Mouse (Mus musculus): ENCODE measurements at regions not wholly inside any gene's neighbourhood (a gene's known extent, or its start where the extent isn't known, plus 50 kb on each side); places are given as distances from the start of the nearest gene placed in this dataset.

DNA sequence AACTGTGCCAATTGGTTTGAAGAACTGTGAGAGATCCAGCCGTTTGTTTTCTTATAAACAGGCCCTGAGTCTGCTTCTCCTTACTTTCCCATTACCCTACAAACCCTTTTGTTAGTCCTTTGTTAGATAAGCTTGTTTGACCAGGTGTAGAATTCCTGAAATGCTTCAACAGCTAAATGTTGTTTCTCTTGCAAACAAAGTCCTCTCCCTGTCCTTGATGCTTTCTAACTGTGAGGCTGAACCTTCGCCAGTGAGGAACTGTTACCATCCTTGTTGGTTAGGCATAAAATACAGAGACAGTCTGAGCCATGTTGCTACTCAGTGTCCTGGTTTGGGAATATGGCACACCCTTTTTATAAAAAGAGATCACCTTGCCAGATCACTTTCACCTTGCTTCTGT lies 65.5 kb upstream of the Nfkb1 start:
- Histone ChIP-seq H3K36me3 (ENCODE audit: control insufficient read depth in 1 of 2, insufficient read depth in 2 of 2, low read length in 2 of 2) (peaks cover 0 to 19% of the 10 kb centered on the region in 2 experiments; a peak in 2 of 4 replicates), H3K27me3 (ENCODE audit: control insufficient read depth in 1 of 2, insufficient read depth in 2 of 2, low read length in 2 of 2) (no peaks in the 10 kb centered on the region), H3K4me3 (ENCODE audit: control insufficient read depth in 1 of 2, insufficient read depth in 1 of 2, low read depth in 2 of 2, low read length in 2 of 2) (no peak overlapping the region), H3K9me3 (replicated peaks; ENCODE audit: insufficient read depth, low read length) (no peaks in the 10 kb centered on the region), H3K9ac (ENCODE audit: control insufficient read depth, low read depth, low read length, poor library complexity, severe bottlenecking) (no peak overlapping the region), H3K27ac (ENCODE audit: control insufficient read depth, low read depth, low read length) (no peak overlapping the region), H3K79me2 (ENCODE audit: control insufficient read depth, insufficient read depth, low read length, poor library complexity) (no peaks in the 10 kb centered on the region), H3K4me1 (ENCODE audit: control insufficient read depth in 1 of 2, insufficient read depth in 2 of 2, low read length in 2 of 2) (peaks cover 5% of the 10 kb centered on the region in 2 experiments; a peak in 3 of 4 replicates)
- TF ChIP-seq KAT2A (conservative IDR thresholded peaks at IDR 0.05; ENCODE audit: low read depth, low read length) (no peak), MAZ (IDR thresholded peaks at IDR 0.05; ENCODE audit: low read depth, low read length) (no peak)
- no peak for DNase-seq (ENCODE audit: low read depth, low spot score)

- Histone ChIP-seq H3K9me3 (replicated peaks; ENCODE audit: insufficient read depth, low read length) (no peaks in the 10 kb centered on the region), H3K27me3 (ENCODE audit: control insufficient read depth in 1 of 2, insufficient read depth in 2 of 2, low read length in 2 of 2) (no peaks in the 10 kb centered on the region), H3K9ac (ENCODE audit: control insufficient read depth, low read depth, low read length, poor library complexity, severe bottlenecking) (no peak overlapping the region), H3K79me2 (ENCODE audit: control insufficient read depth, insufficient read depth, low read length, poor library complexity) (no peaks in the 10 kb centered on the region), H3K4me3 (ENCODE audit: control insufficient read depth in 1 of 2, insufficient read depth in 1 of 2, low read depth in 2 of 2, low read length in 2 of 2) (no peak overlapping the region), H3K36me3 (ENCODE audit: control insufficient read depth in 1 of 2, insufficient read depth in 2 of 2, low read length in 2 of 2) (no peaks in the 10 kb centered on the region), H3K4me1 (ENCODE audit: control insufficient read depth in 1 of 2, insufficient read depth in 2 of 2, low read length in 2 of 2) (no peaks in the 10 kb centered on the region), H3K27ac (ENCODE audit: control insufficient read depth, low read depth, low read length) (no peak overlapping the region)
- no peak for DNase-seq (ENCODE audit: low read depth, low spot score)
- TF ChIP-seq ZMIZ1 (IDR thresholded peaks at IDR 0.05; ENCODE audit: low read depth, low read length) (no peak), SMC3 (IDR thresholded peaks at IDR 0.05; ENCODE audit: low read depth, low read length) (no peak), NELFE (IDR thresholded peaks at IDR 0.05; ENCODE audit: low read depth, low read length) (no peak), MAX (IDR thresholded peaks at IDR 0.05; ENCODE audit: low read length) (no peak), SIN3A (IDR thresholded peaks at IDR 0.05; ENCODE audit: low read length) (no peak), TBP (IDR thresholded peaks at IDR 0.05; ENCODE audit: low read depth, low read length) (no peak), USF1 (IDR thresholded peaks at IDR 0.05; ENCODE audit: low read depth, low read length) (no peak), ZNF384 (IDR thresholded peaks at IDR 0.05; ENCODE audit: low read depth, low read length) (no peak), KAT2A (conservative IDR thresholded peaks at IDR 0.05; ENCODE audit: low read depth, low read length) (no peak)
These were observed 59.4 kb upstream of the Nfkb1 start for GRCm38 (mm10) chr3:135750736-135751135.

DNA sequence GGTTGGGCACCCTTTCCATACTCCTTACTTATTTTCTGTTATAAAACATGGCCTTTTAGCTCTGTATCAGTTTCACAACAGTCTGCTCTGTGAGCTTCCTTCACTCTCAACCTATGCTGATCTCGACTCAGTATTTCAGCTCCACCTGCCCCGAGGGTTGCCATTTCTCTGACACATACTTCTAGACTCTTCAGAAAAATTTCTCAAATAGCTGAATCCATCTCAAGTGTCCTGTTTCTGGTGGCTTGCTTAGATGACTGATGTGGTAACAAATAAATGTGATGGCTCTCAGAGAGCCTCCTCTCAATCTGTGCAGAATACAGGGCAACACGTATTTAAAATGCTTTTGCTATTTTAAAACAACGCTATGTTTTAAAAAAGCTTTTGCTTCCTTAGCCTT lies 54.1 kb upstream of the Nfkb1 start:
- H3K27ac ChIP-seq (ENCODE audit: control insufficient read depth, low read depth, low read length): no peak overlapping the region
- peaks cover 0 to 2% of the 10 kb centered on the region in 2 experiments; a peak in 3 of 4 replicates for H3K27me3 ChIP-seq (ENCODE audit: control insufficient read depth in 1 of 2, insufficient read depth in 2 of 2, low read length in 2 of 2)

More for the DNA sequence above, 54.1 kb upstream of the Nfkb1 start:
- TF ChIP-seq SMC3 (IDR thresholded peaks at IDR 0.05; ENCODE audit: low read depth, low read length): no peak
- no peaks in the 10 kb centered on the region for H3K36me3 ChIP-seq (ENCODE audit: control insufficient read depth in 1 of 2, insufficient read depth in 2 of 2, low read length in 2 of 2)
- H3K4me1 ChIP-seq (ENCODE audit: control insufficient read depth in 1 of 2, insufficient read depth in 2 of 2, low read length in 2 of 2): no peaks in the 10 kb centered on the region
- no peak overlapping the region for H3K9ac ChIP-seq (ENCODE audit: control insufficient read depth, low read depth, low read length, poor library complexity, severe bottlenecking)
- no peak overlapping the region for H3K4me3 ChIP-seq (ENCODE audit: control insufficient read depth in 1 of 2, insufficient read depth in 1 of 2, low read depth in 2 of 2, low read length in 2 of 2)
- no peaks in the 10 kb centered on the region for H3K79me2 ChIP-seq (ENCODE audit: control insufficient read depth, insufficient read depth, low read length, poor library complexity)
- DNase-seq (ENCODE audit: low read depth, low spot score): no peak
- H3K9me3 ChIP-seq (replicated peaks; ENCODE audit: insufficient read depth, low read length): no peaks in the 10 kb centered on the region
